Mouse (Mus musculus) ES-E14 (cell line): ENCODE data around the gene Scn1b. TPM values are rescaled to one million over a fixed set of nuclear protein-coding genes. Genes with fewer than 3 reads are reported as not detected.

Experiments used
- DNase-seq: peaks from one replicate; pipeline ENCODE4 v3.0.0-alpha.2; 2013; ENCODE audit warnings: low read depth, low spot score
- H3K27ac ChIP-seq: 2 replicates; pipeline ENCODE4 v1.5.1; 2012; ENCODE audit warnings: low read depth, mild to moderate bottlenecking, low read length, moderate library complexity, mixed read lengths; ENCODE audit not compliant: poor library complexity, insufficient read depth, severe bottlenecking
- H3K36me3 ChIP-seq: 2 replicates; pipeline ENCODE4 v1.6.1; 2012; ENCODE audit warnings: mild to moderate bottlenecking, low read length, moderate library complexity, mixed read lengths; ENCODE audit not compliant: control insufficient read depth, poor library complexity, insufficient read depth, severe bottlenecking
- H3K4me1 ChIP-seq, 2 experiments: fragments of 150-350 bp in 1 of 2; sonication (generic) in 1 of 2; 2 replicates each; pipeline ENCODE4 v1.6.1; 2012; ENCODE audit warnings: low read length in 2 of 2, mild to moderate bottlenecking in 1 of 2, mixed read lengths in 1 of 2; ENCODE audit not compliant: control insufficient read depth in 2 of 2, insufficient read depth in 2 of 2, poor library complexity in 1 of 2
- H3K4me3 ChIP-seq, 2 experiments: fragments of 150-350 bp in 1 of 2; sonication (generic) in 1 of 2; 2 replicates each; pipeline ENCODE4 v1.5.1; 2012; ENCODE audit warnings: low read length in 2 of 2, low read depth in 1 of 2, mild to moderate bottlenecking in 1 of 2, mixed read lengths in 1 of 2; ENCODE audit not compliant: insufficient read depth in 1 of 2, poor library complexity in 1 of 2, severe bottlenecking in 1 of 2
- H3K9ac ChIP-seq: 2 replicates; pipeline ENCODE4 v1.6.1; 2012; ENCODE audit warnings: low read depth, mild to moderate bottlenecking, low read length, mixed read lengths; ENCODE audit not compliant: poor library complexity, insufficient read depth, severe bottlenecking
- H3K9me3 ChIP-seq: fragments of 150-350 bp; sonication (generic); 2 replicates; pipeline ENCODE4 v1.6.1; 2012; ENCODE audit warnings: low read depth, mild to moderate bottlenecking, low read length; ENCODE audit not compliant: control insufficient read depth, insufficient read depth
- CHD2 ChIP-seq: IDR thresholded peaks from 2 replicates; pipeline ENCODE4 v1.6.1; 2014; ENCODE audit warnings: mild to moderate bottlenecking, low read depth, low read length, inconsistent platforms
- HCFC1 ChIP-seq: IDR thresholded peaks from 2 replicates; pipeline ENCODE4 v1.6.1; 2012; ENCODE audit warnings: low read length, inconsistent platforms, borderline replicate concordance; ENCODE audit not compliant: insufficient read depth
- MAFK ChIP-seq: IDR thresholded peaks from 2 replicates; pipeline ENCODE4 v1.6.1; 2014; ENCODE audit warnings: mild to moderate bottlenecking, low read depth, low read length, inconsistent platforms; ENCODE audit not compliant: insufficient read depth
- ZC3H11A ChIP-seq: IDR thresholded peaks from 2 replicates; pipeline ENCODE4 v1.6.1; 2012; ENCODE audit warnings: low read depth, mild to moderate bottlenecking, inconsistent platforms, low read length, borderline replicate concordance
- ZNF384 ChIP-seq: IDR thresholded peaks from 2 replicates; pipeline ENCODE4 v1.6.1; 2012; ENCODE audit warnings: low read depth, low read length, inconsistent platforms
- in situ Hi-C, 2 experiments: fragments of 600-800 bp; cut with MboI; formaldehyde crosslinking; loops; one replicate each; pipeline ENCODE4 v1.15.1; 2025; ENCODE audit warnings: low sequenced_read_pairs in 2 of 2, inconsistent platforms in 1 of 2; ENCODE audit not compliant: unreplicated experiment in 2 of 2
- total RNA-seq: library from RNA; depleted of rRNA; stranded (reverse); fragments of 300-350 nt; gene quantifications from 2 replicates; pipeline ENCODE4 v1.2.3, GENCODE M21; 2012

The Scn1b gene
- total RNA-seq, 1 experiment = 16.3 TPM

GRCm38 (mm10) chr7:31089721-31090120 lies 37.1 kb downstream of the Scn1b start:
- Histone ChIP-seq H3K9ac (no peak overlapping the region), H3K9me3 (no peaks in the 10 kb centered on the region), H3K4me3 (no peak overlapping the region), H3K36me3 (no peaks in the 10 kb centered on the region), H3K4me1 (peaks cover 4% of the 10 kb centered on the region in 2 experiments; a peak in 3 of 4 replicates), H3K27ac (no peak overlapping the region)
- in situ Hi-C loops = no loop called here
- TF ChIP-seq MAFK (no peak), CHD2 (no peak), HCFC1 (no peak), ZC3H11A (no peak), ZNF384 (no peak)
- DNase-seq = no peak

- DNase-seq = no peak
- TF ChIP-seq HCFC1 (no peak), ZNF384 (no peak), CHD2 (no peak), MAFK (no peak), ZC3H11A (no peak)
- in situ Hi-C loops = no loop called here
Observed at GRCm38 (mm10) chr7:31088206-31088605, 38.6 kb downstream of the Scn1b start.

GRCm38 (mm10) chr7:31087262-31087661 lies 39.5 kb downstream of the Scn1b start:
- no peak overlapping the region for H3K27ac ChIP-seq
- H3K4me3 ChIP-seq = no peak overlapping the region
- no peaks in the 10 kb centered on the region for H3K9me3 ChIP-seq
- in situ Hi-C loops = no loop called here
- no peak overlapping the region for H3K9ac ChIP-seq
- H3K4me1 ChIP-seq = peaks cover 4 to 13% of the 10 kb centered on the region in 2 experiments
- no peak for TF ChIP-seq CHD2
- TF ChIP-seq ZC3H11A = no peak
- TF ChIP-seq HCFC1 = no peak
- no peak for TF ChIP-seq MAFK
- TF ChIP-seq ZNF384 = no peak
- no peaks in the 10 kb centered on the region for H3K36me3 ChIP-seq
- DNase-seq = no peak

More at GRCm38 (mm10) chr7:31088206-31088605, 38.6 kb downstream of the Scn1b start:
- Histone ChIP-seq H3K4me3 (no peak overlapping the region), H3K27ac (no peak overlapping the region), H3K9ac (no peak overlapping the region), H3K36me3 (no peaks in the 10 kb centered on the region), H3K4me1 (peaks cover 4 to 8% of the 10 kb centered on the region in 2 experiments), H3K9me3 (no peaks in the 10 kb centered on the region)

GRCm38 (mm10) chr7:31086175-31086755 lies 40.5 kb downstream of the Scn1b start:
- H3K4me1 ChIP-seq = peaks cover 4 to 13% of the 10 kb centered on the region in 2 experiments
- no peak overlapping the region for H3K4me3 ChIP-seq
- H3K36me3 ChIP-seq = no peaks in the 10 kb centered on the region
- no peaks in the 10 kb centered on the region for H3K9me3 ChIP-seq
- no peak overlapping the region for H3K27ac ChIP-seq
- DNase-seq = no peak
- in situ Hi-C loops = no loop called here
- TF ChIP-seq ZNF384 (no peak), CHD2 (no peak), HCFC1 (no peak), MAFK (no peak), ZC3H11A (no peak)
- no peak overlapping the region for H3K9ac ChIP-seq

- H3K4me1 ChIP-seq = peaks cover 4 to 13% of the 10 kb centered on the region in 2 experiments
- no peaks in the 10 kb centered on the region for H3K36me3 ChIP-seq
- H3K4me3 ChIP-seq = no peak overlapping the region
- H3K27ac ChIP-seq = no peak overlapping the region
- H3K9me3 ChIP-seq = no peaks in the 10 kb centered on the region
- no peak for DNase-seq
- in situ Hi-C loops = no loop called here
- no peak overlapping the region for H3K9ac ChIP-seq
- TF ChIP-seq MAFK (no peak), ZNF384 (no peak), ZC3H11A (no peak), CHD2 (no peak), HCFC1 (no peak)
Observed at GRCm38 (mm10) chr7:31085171-31085570, 41.6 kb downstream of the Scn1b start.
